Mouse (Mus musculus) central nervous system, embryonic 11.5 days (tissue): ENCODE measurements around the gene Gm6176. TPM values are rescaled to one million over a fixed set of nuclear protein-coding genes. Genes with fewer than 3 reads are reported as not detected.

Experiments
- polyA plus RNA-seq: library from polyadenylated mRNA; depleted of rRNA; stranded (reverse); fragments of >200 nt; gene quantifications from 2 replicates; pipeline ENCODE4 v1.2.3, GENCODE M21; 2012; rRNA removed

Gm6176 gene
- polyA plus RNA-seq, result not detected in 2 replicates

GRCm38 (mm10) chr7:22056205-22056604, at the start of gene Gm6176:
TSS of gene Gm6176 (minus strand) at chr7:22056305.

GRCm38 (mm10) chr7:22068757-22069156, 12.7 kb upstream of the Gm6176 start, which contains the start of gene Vmn1r139:
TSS of gene Vmn1r139 (plus strand) at chr7:22069057.

GRCm38 (mm10) chr7:22028797-22029196, 27.3 kb downstream of the Gm6176 start, which contains the start of gene Vmn1r138:
TSS of gene Vmn1r138 (minus strand) at chr7:22028897.

Other genes starting within 250 kb of the Gm6176 start
- gene Vmn1r135, start 224.0 kb downstream of the Gm6176 start, polyA plus RNA-seq, result not detected in 2 replicates
- gene Gm5725, start 212.0 kb downstream of the Gm6176 start, polyA plus RNA-seq, result not detected in 2 replicates
- not detected in 2 replicates for gene Gm5891, start 135.0 kb downstream of the Gm6176 start, polyA plus RNA-seq
- not detected in 2 replicates for gene Vmn1r137, start 61.7 kb downstream of the Gm6176 start, polyA plus RNA-seq
- not detected in 2 replicates for gene Vmn1r138, start 27.4 kb downstream of the Gm6176 start, polyA plus RNA-seq
- not detected in 2 replicates for gene Vmn1r139, start 12.8 kb upstream of the Gm6176 start, polyA plus RNA-seq
- gene Gm16451, start 61.9 kb upstream of the Gm6176 start, polyA plus RNA-seq, result not detected in 2 replicates
- gene Gm10666, start 78.4 kb upstream of the Gm6176 start, polyA plus RNA-seq, result not detected in 2 replicates
- gene Vmn1r142, start 107.7 kb upstream of the Gm6176 start, polyA plus RNA-seq, result not detected in 2 replicates
- gene Vmn1r143, start 133.1 kb upstream of the Gm6176 start, polyA plus RNA-seq, result not detected in 2 replicates
- gene Gm8653, start 145.0 kb upstream of the Gm6176 start, polyA plus RNA-seq, result not detected in 2 replicates
- gene Gm8453, start 173.2 kb upstream of the Gm6176 start, polyA plus RNA-seq, result not detected in 2 replicates